Mouse (Mus musculus) stomach, postnatal 0 days (tissue): ENCODE data around the gene Morc2a.

ENCODE experiments used
- CTCF ChIP-seq: IDR thresholded peaks from 2 replicates; pipeline ENCODE4 v1.5.1; 2016; ENCODE audit warnings: antibody characterized with exemption, low read depth, mild to moderate bottlenecking, moderate library complexity
- EP300 ChIP-seq: optimal IDR thresholded peaks from 2 replicates; pipeline ENCODE3; 2016; ENCODE audit warnings: antibody characterized with exemption

- TF ChIP-seq CTCF: no peak
- no peak for TF ChIP-seq EP300
Measured at GRCm38 (mm10) chr11:3647688-3648087, 1.3 kb upstream of the Morc2a start.
